Mouse (Mus musculus): Measurements from ENCODE around the gene Cd83.

DNA sequence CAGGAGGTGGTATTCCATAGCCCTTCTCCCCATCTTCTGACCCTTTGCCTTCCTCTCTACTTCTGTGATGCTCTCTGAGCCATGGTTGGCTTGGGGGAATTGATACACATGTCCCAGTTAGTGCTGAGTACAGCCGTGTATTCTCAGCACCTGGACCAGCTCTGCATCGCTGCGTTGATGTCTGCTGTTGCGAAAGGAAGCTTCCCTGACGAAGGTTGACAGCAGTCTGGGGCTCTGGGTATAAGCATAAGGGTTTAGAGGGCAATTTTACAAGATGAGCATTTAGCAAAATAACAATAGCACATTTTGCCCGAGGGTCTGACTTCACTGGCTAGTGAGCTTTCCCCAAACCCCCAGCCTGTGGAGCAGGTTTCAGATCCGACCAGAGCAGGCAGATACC lies 29.0 kb upstream of the Cd83 start:
- no peak for TF ChIP-seq CTCF (IDR thresholded peaks at IDR 0.05; ENCODE audit: low read depth, low read length)
- TF ChIP-seq POLR2A (IDR thresholded peaks at IDR 0.05; ENCODE audit: extremely low read depth, insufficient read depth, low read length): no peak

Data from liver, adult 2 months (tissue).